Mouse (Mus musculus) embryonic facial prominence, embryonic 13.5 days (tissue): Measurements from ENCODE around the gene Mau2. TPM values are rescaled to one million over a fixed set of nuclear protein-coding genes. Genes with fewer than 3 reads are reported as not detected.

Source experiments
- ATAC-seq: fragments of 200-750 bp; cut with Nextera tagmentation; 2 replicates; pipeline ENCODE4 v1.8.0; 2017; ENCODE audit warnings: low read depth; ENCODE audit not compliant: insufficient number of reproducible peaks, insufficient read depth, low FRiP score, low TSS enrichment
- H3K27ac ChIP-seq: fragments of 300-500 bp; sonication (generic); 2 replicates; pipeline ENCODE4 v1.5.1; 2015; ENCODE audit warnings: moderate library complexity, mild to moderate bottlenecking, inconsistent platforms
- H3K27me3 ChIP-seq: fragments of 300-500 bp; sonication (generic); 2 replicates; pipeline ENCODE4 v1.6.1; 2015; ENCODE audit warnings: mild to moderate bottlenecking, inconsistent platforms
- H3K36me3 ChIP-seq: fragments of 300-500 bp; sonication (generic); 2 replicates; pipeline ENCODE4 v1.6.1; 2015; ENCODE audit warnings: mild to moderate bottlenecking, inconsistent platforms
- H3K4me1 ChIP-seq: fragments of 300-500 bp; sonication (generic); 2 replicates; pipeline ENCODE4 v1.6.1; 2015; ENCODE audit warnings: inconsistent platforms
- H3K4me2 ChIP-seq: fragments of 300-500 bp; sonication (generic); 2 replicates; pipeline ENCODE4 v1.6.1; 2015; ENCODE audit warnings: moderate library complexity, mild to moderate bottlenecking, inconsistent platforms
- H3K4me3 ChIP-seq: fragments of 300-500 bp; sonication (generic); 2 replicates; pipeline ENCODE4 v1.5.1; 2015; ENCODE audit warnings: mild to moderate bottlenecking, inconsistent platforms
- H3K9ac ChIP-seq: fragments of 300-500 bp; sonication (generic); 2 replicates; pipeline ENCODE4 v1.6.1; 2015; ENCODE audit warnings: mild to moderate bottlenecking, inconsistent platforms
- H3K9me3 ChIP-seq: fragments of 300-500 bp; sonication (generic); 2 replicates; pipeline ENCODE4 v1.6.1; 2016; ENCODE audit warnings: inconsistent platforms
- WGBS: fragments of 180-500 bp; shearing (Covaris S2); methylation state at CpG from one replicate; pipeline ENCODE4 v1.1.7; 2015; ENCODE audit warnings: mixed read lengths; 5-methylcytosine and 5-hydroxymethylcytosine counted together
- polyA plus RNA-seq: library from polyadenylated mRNA; unstranded; fragments of >200 nt; fragmentation: Nextera tagmentation; extraction: Ambion mirVana; gene quantifications from 2 replicates; pipeline ENCODE4 v1.2.1, GENCODE M21; 2015

Gene Mau2
- polyA plus RNA-seq, 1 experiment from 2014 or later, result 60.3 TPM

GRCm38 (mm10) chr8:69967291-69967933, 75.1 kb downstream of the Mau2 start:
- ATAC-seq, result no peak
- peaks cover 4% of the 10 kb centered on the region; the same call in 1 of the 2 replicates for H3K36me3 ChIP-seq
- H3K9me3 ChIP-seq, result no peaks in the 10 kb centered on the region
- H3K4me1 ChIP-seq, result peaks cover 23% of the 10 kb centered on the region
- H3K4me2 ChIP-seq, result no peak overlapping the region
- H3K27ac ChIP-seq, result no peak overlapping the region
- H3K9ac ChIP-seq, result no peak overlapping the region
- no peaks in the 10 kb centered on the region for H3K27me3 ChIP-seq
- 78% methylated on average over 4 of the region's 4 CpGs for WGBS
- no peak overlapping the region for H3K4me3 ChIP-seq

Other genes starting within 250 kb of the Mau2 start
- 10.3 and 11.0 TPM in 2 replicates for gene Gmip, start 234.1 kb downstream of the Mau2 start, polyA plus RNA-seq
- 0.55 and 0.58 TPM in 2 replicates for gene Lpar2, start 220.3 kb downstream of the Mau2 start, polyA plus RNA-seq
- gene Pbx4, start 210.2 kb downstream of the Mau2 start, polyA plus RNA-seq, result 8.7 and 9.7 TPM in 2 replicates
- 0.96 and 1.1 TPM in 2 replicates for gene Cilp2, start 155.0 kb downstream of the Mau2 start, polyA plus RNA-seq
- gene Tssk6, start 140.6 kb downstream of the Mau2 start, polyA plus RNA-seq, result 4.5 and 4.7 TPM in 2 replicates
- gene Ndufa13, start 140.2 kb downstream of the Mau2 start, polyA plus RNA-seq, result 178 and 184 TPM in 2 replicates
- 3.6 TPM in 2 replicates for gene Yjefn3, start 140.0 kb downstream of the Mau2 start, polyA plus RNA-seq
- 35.5 and 35.6 TPM in 2 replicates for gene Gatad2a, start 46.4 kb downstream of the Mau2 start, polyA plus RNA-seq
- 51.1 and 56.5 TPM in 2 replicates for gene Sugp1, start 79 bp upstream of the Mau2 start, polyA plus RNA-seq
- gene Tm6sf2, start 30.2 kb upstream of the Mau2 start, polyA plus RNA-seq, result 0.76 and 1.9 TPM in 2 replicates
- 0.21 TPM in 1 of 2 replicates, not detected in the other for gene Hapln4, start 40.7 kb upstream of the Mau2 start, polyA plus RNA-seq
- 1.4 and 2.0 TPM in 2 replicates for gene Ncan, start 78.1 kb upstream of the Mau2 start, polyA plus RNA-seq
- gene Nr2c2ap, start 88.6 kb upstream of the Mau2 start, polyA plus RNA-seq, result 26.7 and 28.4 TPM in 2 replicates
- 26.4 and 27.5 TPM in 2 replicates for gene Rfxank, start 96.4 kb upstream of the Mau2 start, polyA plus RNA-seq
- gene Borcs8, start 96.8 kb upstream of the Mau2 start, polyA plus RNA-seq, result 56.1 and 57.4 TPM in 2 replicates
- gene Mef2b, start 97.0 kb upstream of the Mau2 start, polyA plus RNA-seq, result 2.0 and 4.2 TPM in 2 replicates
- gene Tmem161a, start 129.6 kb upstream of the Mau2 start, polyA plus RNA-seq, result 68.5 and 70.5 TPM in 2 replicates
- 4.9 and 5.5 TPM in 2 replicates for gene Slc25a42, start 169.6 kb upstream of the Mau2 start, polyA plus RNA-seq
- 39.7 and 43.3 TPM in 2 replicates for gene Sugp2, start 191.5 kb upstream of the Mau2 start, polyA plus RNA-seq
- gene Armc6, start 191.7 kb upstream of the Mau2 start, polyA plus RNA-seq, result 24.8 and 25.9 TPM in 2 replicates
- 47.3 and 57.5 TPM in 2 replicates for gene Homer3, start 240.1 kb upstream of the Mau2 start, polyA plus RNA-seq